ENCODE assay signal across 9 mouse cellular contexts in the genomic region with DNA sequence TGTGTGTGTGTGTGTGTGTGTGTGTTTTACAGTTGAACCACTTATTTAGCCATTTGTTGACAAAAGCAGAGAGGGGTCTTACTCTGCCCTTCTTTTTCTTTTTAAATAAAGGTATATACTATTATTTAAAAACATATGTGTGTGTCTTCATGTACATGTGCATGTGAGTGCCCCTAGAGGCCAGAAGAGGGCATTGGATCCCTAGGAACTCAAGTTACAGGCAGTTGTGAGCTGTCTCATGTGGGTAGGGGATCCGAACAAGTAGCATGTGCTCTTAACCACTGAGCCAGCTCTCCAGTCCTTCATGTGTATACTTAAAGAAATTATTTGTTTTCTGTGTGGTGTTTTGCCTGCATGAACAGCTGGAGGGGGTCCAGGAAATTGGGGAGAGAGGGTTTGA. TPM values are rescaled to one million over a fixed set of nuclear protein-coding genes. Genes with fewer than 3 reads are reported as not detected.
A peak's percentile ranks its signal among the peaks of the same experiment; 100 is the strongest.
DNase-seq lines count a peak whose midpoint lies in the region; ATAC-seq and TF ChIP-seq lines count a peak whose summit lies in the region.
"Had no signal": no experiment of that assay in that cellular context is flagged by ENCODE, and none has a peak within 500 bp of the region (broad histone marks: within the 10 kb centered on the region; RNA-seq: fewer than 3 reads in every experiment).

No protein-coding gene starts in this region.

- TF ChIP-seq CTCF in gastrocnemius, adult 2 months (IDR thresholded peaks at IDR 0.05): peak; percentile 49; the same call in 1 of the 2 replicates

- H3K27me3 ChIP-seq in midbrain, embryonic 14.5 days (ENCODE audit: control insufficient read depth, insufficient read depth, low read length): no peaks in the 10 kb centered on the region
- H3K27me3 ChIP-seq in midbrain, embryonic 16.5 days (ENCODE audit: control insufficient read depth, insufficient read depth, low read depth, low read length): no peaks in the 10 kb centered on the region
- H3K27me3 ChIP-seq: kidney, embryonic 15.5 days had no signal

- no peak for DNase-seq in gastrocnemius, adult 2 months
- DNase-seq in gastrocnemius, postnatal 36 days: no peak
- DNase-seq in midbrain, embryonic 14.5 days: peak; percentile 40
- peak; percentile 48 for DNase-seq in ZHBTc4 (ENCODE audit: low read depth, low spot score)
- DNase-seq in retina, embryonic 14.5 days (ENCODE audit: low spot score): peak; percentile 32
- no peak for DNase-seq in frontal cortex, postnatal 25 days (ENCODE audit: low spot score in 2 of 2)
- no peak for DNase-seq in adrenal gland, adult 18-20 months (ENCODE audit: low spot score in 2 of 2)

- intact Hi-C loops in gastrocnemius, adult 2 months (cut with DNase I): loop anchor here (5.0 kb wide), 1 partner anchor 228 kb away; no protein-coding TSS in a partner anchor
- intact Hi-C loops in gastrocnemius, postnatal 36 days (cut with DNase I): loop anchor here (5.0 kb wide), 1 partner anchor 493 kb away; no protein-coding TSS in a partner anchor

- H3K9me3 ChIP-seq in midbrain, embryonic 14.5 days (ENCODE audit: control insufficient read depth, low read length): no peaks in the 10 kb centered on the region
- no peaks in the 10 kb centered on the region for H3K9me3 ChIP-seq in midbrain, embryonic 16.5 days (replicated peaks; ENCODE audit: control insufficient read depth, low read length, poor library complexity, severe bottlenecking)
- H3K9me3 ChIP-seq: kidney, embryonic 15.5 days had no signal

- 59% methylated on average over 1 of the region's 1 CpGs for WGBS in midbrain, embryonic 14.5 days
- WGBS in midbrain, embryonic 16.5 days: 58% methylated on average over 1 of the region's 1 CpGs

- no peak overlapping the region for H3K4me2 ChIP-seq in midbrain, embryonic 14.5 days (ENCODE audit: low read length)
- H3K4me2 ChIP-seq in midbrain, embryonic 16.5 days (ENCODE audit: low read length): no peak overlapping the region
- H3K4me2 ChIP-seq: kidney, embryonic 15.5 days had no signal

- no peaks in the 10 kb centered on the region for H3K36me3 ChIP-seq in midbrain, embryonic 14.5 days (ENCODE audit: control insufficient read depth, insufficient read depth, low read length)
- no peaks in the 10 kb centered on the region for H3K36me3 ChIP-seq in midbrain, embryonic 16.5 days (ENCODE audit: control insufficient read depth, insufficient read depth, low read length)
- H3K36me3 ChIP-seq: kidney, embryonic 15.5 days had no signal

- H3K4me3 ChIP-seq in gastrocnemius, adult 2 months: no peak overlapping the region
- no peak overlapping the region for H3K4me3 ChIP-seq in midbrain, embryonic 14.5 days (replicated peaks; ENCODE audit: low read depth, low read length)
- H3K4me3 ChIP-seq in midbrain, embryonic 16.5 days (ENCODE audit: low read depth, low read length): no peak overlapping the region
- H3K4me3 ChIP-seq: kidney, embryonic 15.5 days had no signal

- no peaks in the 10 kb centered on the region for H3K4me1 ChIP-seq in midbrain, embryonic 14.5 days (ENCODE audit: control insufficient read depth, insufficient read depth, low read length)
- H3K4me1 ChIP-seq in midbrain, embryonic 16.5 days (ENCODE audit: control insufficient read depth, insufficient read depth, low read length): no peaks in the 10 kb centered on the region
- H3K4me1 ChIP-seq: kidney, embryonic 15.5 days had no signal

- ATAC-seq in midbrain, embryonic 14.5 days (ENCODE audit: low FRiP score, low TSS enrichment): no peak
- no peak for ATAC-seq in midbrain, embryonic 16.5 days

- H3K27ac ChIP-seq in gastrocnemius, adult 2 months: no peak overlapping the region
- no peak overlapping the region for H3K27ac ChIP-seq in midbrain, embryonic 14.5 days (replicated peaks; ENCODE audit: low read depth, low read length)
- no peak overlapping the region for H3K27ac ChIP-seq in midbrain, embryonic 16.5 days (ENCODE audit: low read length)
- H3K27ac ChIP-seq: kidney, embryonic 15.5 days had no signal

- H3K9ac ChIP-seq in midbrain, embryonic 14.5 days (replicated peaks; ENCODE audit: low read length): no peak overlapping the region
- H3K9ac ChIP-seq in midbrain, embryonic 16.5 days (ENCODE audit: low read depth, low read length): no peak overlapping the region
- H3K9ac ChIP-seq: kidney, embryonic 15.5 days had no signal

RNA-seq across cellular contexts. Expression of gene Tamm41, which starts 7.0 kb away (rescaled TPM):
- total RNA-seq in gastrocnemius, adult 2 months (2021): 1 to 10 TPM; 6.7 to 8.1 TPM
- 1 to 10 TPM; 6.5 to 8.3 TPM for total RNA-seq in gastrocnemius, postnatal 36 days (2021)
- 53.4 and 55.1 TPM in 2 replicates for polyA plus RNA-seq in midbrain, embryonic 14.5 days (2014; fragmentation: Nextera tagmentation; extraction: Ambion mirVana)
- 47.0 and 51.5 TPM in 2 replicates for polyA plus RNA-seq in midbrain, embryonic 16.5 days (2015; fragmentation: Nextera tagmentation; extraction: Ambion mirVana)
- 10 to 100 TPM; 10.4 to 13.5 TPM for total RNA-seq in adrenal gland, adult 18-20 months (2021)

Comparison
In these comparisons a context has a peak if more than half of its experiments do, and no peak if none do; other contexts are left out.
1. DNase-seq: peak in midbrain, embryonic 14.5 days (single experiment), ZHBTc4 (single experiment) and retina, embryonic 14.5 days (single experiment); none in gastrocnemius, adult 2 months (single experiment), gastrocnemius, postnatal 36 days (0 of 2), frontal cortex, postnatal 25 days (0 of 2) and adrenal gland, adult 18-20 months (0 of 2).